Mouse (Mus musculus): ENCODE results near the gene Ppat.
"Not testable (repeated sequence)": the region's sequence is repeated elsewhere in the genome, so short reads cannot be mapped to it uniquely, and the experiment has no call there.

Ppat gene

DNA sequence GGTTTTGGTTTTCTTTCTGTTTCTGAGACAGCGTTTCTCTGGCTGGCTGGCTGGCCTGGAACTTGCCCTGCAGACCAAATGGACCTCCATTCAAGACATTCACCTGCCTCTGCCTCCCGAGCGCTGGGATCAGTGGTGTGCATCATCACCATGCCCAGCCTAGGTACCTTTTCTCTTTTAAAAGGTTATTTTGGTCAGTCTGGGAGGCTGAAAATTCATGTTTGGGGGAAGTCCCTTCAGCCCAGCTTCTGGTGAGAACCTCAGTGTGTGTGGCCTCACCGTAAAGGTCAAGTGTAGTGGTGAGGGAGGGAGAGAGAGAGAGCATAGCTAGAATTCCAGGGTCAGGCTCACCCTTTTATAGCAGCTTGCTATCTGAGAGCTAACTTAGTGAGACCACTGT lies 3.6 kb downstream of the Ppat start:
- DNase-seq (ENCODE audit: low spot score in 2 of 2): no peak

DNA sequence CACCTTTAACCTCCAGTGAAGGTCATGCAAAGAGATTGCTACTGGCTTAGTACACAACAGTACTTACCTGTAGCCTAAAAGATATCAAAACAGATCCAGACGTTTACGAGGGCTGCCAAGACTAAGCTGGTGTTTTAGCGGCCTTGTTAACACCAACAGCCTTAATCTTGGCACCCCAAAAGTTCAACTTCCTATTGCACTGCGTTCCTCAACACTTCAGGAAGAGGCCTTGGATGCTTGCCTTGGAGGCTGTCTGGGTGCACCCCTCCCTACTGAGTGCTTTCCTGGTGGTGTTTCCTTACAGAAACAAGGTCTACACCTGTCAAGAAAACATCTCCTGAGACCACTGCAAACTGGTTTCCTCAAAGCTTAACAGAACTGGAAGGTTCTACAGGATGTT lies 4.2 kb downstream of the Ppat start:
- DNase-seq (ENCODE audit: low spot score in 2 of 2): no peak

DNA sequence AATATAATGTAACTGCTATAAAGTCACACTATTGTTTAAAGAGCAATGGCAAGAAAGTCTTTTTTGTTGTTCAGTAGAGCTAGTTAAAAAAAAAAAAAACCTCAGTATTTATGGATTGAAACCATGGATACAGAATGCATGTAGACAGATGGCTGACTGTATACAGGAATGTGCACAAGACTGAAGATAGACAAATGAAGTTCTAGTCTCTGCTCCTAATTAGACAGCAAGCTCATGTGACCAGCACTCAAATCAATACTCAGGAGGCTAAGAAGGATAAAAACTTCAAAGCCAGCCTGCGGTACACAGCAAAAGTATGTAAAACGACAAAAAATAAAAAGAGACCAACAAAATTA lies 5.7 kb downstream of the Ppat start:
- no peak for DNase-seq (ENCODE audit: low spot score in 2 of 2)

DNA sequence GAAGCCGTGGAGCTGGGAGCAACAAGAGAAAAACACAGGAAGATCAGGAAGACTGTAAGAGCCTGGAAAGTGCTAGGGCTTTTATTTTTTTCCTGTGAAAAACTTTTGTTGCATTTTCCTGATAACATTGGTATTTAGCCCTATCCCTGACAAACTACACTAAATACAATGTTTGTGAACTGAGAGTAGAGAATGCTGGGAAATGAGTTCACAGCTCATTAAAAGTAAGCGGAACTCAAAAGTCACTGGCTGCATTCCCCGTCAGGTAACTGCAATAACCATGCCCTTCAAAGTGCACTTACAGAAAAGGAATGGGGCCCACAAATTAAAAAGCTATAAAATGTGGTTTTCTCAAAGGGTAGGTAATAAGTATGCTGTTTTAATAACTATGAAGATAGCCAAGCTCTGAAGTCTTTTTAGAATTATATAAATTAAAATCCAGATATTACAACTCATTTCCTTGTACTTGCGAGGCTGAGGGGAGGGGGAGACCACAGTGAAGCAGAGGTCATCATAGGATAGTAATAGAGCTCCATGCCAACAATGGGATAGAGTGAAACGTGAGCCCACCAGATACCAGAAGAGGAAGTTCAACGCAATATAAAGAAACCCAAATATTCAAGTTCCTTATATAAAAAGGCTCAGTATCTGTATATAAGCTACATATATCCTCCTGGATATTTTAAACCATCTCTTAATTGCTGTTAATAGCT lies 6.3 kb downstream of the Ppat start:
- no peak for DNase-seq (ENCODE audit: low spot score in 2 of 2)

DNA sequence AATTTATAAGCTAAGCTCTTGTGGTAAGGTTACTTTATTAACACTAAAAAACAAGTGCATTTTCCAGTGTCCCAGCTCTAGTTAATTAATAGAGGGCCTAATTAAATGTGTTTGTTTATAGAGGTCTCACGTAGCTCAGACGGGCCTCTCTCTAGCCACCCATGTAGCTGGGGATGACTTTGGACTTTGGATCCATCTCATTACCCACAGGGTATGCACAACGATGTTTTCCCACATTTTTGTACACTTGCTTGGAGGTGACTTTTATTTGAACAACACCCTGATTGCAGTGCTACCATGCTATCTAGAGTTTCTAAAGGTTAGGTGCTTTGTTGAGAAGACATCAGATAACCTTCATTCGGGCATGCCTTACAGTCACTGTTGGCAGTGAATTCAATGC lies 8.9 kb downstream of the Ppat start:
- no peak for DNase-seq (ENCODE audit: low spot score in 2 of 2)

DNA sequence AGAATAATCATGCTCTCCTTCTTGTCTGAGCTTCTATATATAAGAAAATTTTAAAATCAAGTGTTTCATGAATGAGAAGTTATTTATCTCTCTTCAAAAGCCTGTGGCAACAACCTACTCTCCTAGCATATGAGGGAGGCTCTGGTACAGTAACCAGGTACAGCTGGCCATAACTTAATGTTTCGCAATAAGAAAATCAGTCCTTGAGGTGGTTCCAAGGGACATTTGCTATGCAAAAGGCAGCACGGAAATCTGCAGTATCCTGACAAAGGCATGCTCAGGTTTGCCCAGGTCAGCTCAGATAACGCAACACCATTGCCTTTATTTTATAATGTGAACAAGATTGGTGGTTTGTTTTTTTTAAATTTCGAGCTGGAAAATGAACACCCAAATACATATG lies 9.4 kb downstream of the Ppat start:
- DNase-seq (ENCODE audit: low spot score in 2 of 2): no peak

DNA sequence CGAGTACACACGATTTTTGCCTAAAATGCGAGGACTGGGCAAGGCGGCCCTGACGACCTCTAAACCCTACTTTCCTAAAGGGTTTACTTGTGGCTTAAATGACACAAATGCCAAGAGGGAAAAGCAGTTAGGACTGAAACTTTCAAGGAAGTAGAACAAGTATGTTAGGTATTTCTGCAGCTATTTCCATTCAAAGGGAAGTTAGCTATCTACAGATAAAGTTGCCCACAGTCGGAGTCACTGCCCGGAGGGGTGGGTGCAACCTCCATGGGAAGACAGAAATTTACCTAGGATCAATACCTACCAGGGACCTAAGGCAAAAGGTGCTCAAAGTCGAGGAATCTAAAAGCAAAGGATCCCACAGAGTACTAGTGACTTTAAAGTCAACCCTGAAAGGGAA lies 11.7 kb downstream of the Ppat start:
- DNase-seq (ENCODE audit: low spot score in 2 of 2): no peak

DNA sequence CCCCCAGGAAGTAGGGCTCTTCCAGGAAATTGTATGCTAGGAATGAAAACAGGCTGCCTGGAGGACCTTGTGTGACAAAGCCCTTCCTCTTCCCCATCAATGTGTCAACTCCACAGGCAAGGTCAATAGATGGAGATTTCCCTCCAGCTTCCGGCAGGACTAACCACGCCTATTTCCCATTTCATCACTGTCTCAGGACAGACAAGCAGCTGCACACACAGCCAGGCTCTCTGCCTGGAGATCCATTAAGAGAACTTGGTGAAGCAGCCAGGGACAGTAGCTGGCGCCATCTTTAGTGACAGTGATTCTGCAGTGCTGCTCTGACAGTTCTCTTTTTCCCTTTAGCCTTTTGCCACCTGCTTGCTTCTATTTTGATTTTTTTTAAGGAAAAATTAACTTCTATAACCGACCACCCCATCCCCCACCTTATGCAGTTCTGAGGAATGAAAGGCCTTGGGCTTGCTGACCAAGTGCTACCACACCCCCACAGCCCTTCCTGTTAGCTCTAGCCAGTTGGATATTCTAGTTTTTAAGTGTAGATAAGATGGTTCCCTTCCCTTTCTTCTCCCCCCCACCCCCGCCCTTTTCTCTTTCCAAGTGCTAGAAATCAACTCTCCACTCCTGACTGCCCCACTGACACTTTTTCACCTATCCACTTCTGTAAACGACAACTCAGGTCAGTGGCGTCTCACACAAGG lies 22.0 kb downstream of the Ppat start:
- DNase-seq (ENCODE audit: low spot score in 2 of 2): no peak

DNA sequence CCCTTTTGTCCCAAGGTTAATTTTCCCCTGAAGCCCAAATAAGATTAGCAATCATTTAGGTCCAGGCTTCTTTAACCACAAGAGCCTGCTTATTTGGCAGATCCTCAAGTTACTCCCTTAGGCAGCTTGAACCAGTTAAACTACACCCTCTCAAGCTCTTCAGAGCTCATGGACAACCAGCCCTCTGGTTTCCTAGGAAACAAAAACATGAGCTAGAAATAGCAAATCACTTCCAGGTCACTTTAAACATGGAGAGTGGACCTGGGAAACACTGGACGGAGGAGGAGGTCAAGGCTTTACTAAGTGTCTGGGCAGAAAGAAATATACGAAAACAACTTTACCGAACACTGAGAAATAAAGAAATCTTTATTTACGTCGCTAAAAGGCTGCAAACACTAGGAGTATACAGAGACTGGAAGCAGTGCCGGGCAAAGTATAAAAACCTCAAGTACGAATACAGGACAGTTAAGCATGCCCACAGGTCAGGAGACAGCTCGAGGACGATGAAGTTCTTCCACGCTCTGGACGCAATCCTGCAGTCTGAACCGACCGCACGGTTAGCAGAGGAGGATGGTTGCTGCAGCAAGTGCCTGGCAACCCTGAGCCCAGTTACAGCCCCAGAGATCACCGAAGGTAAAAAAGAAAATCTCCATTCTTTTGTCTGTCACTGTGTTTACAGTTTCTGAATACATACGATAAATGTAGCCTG lies 23.1 kb downstream of the Ppat start:
- no peak for DNase-seq (ENCODE audit: low spot score in 2 of 2)

DNA sequence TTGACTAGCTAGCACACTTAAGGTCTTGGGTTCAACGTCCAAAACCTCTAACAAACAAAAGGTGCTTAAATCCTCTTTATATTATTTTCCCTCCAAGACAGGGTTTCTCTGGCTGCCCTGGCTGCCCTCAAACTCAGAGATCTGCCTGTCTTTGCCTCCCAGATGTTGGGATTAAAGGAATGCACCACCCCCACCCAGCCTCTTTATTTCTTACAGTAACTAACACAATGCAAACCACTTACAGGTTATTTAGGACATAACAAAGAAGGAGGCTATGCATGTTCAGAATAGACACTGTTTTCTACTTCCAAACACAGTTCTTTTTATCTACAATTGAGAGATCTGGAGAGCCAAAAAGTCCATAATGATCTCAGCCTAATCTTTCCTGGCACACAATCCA lies 27.1 kb downstream of the Ppat start:
- no peak for DNase-seq (ENCODE audit: low spot score in 2 of 2)

DNA sequence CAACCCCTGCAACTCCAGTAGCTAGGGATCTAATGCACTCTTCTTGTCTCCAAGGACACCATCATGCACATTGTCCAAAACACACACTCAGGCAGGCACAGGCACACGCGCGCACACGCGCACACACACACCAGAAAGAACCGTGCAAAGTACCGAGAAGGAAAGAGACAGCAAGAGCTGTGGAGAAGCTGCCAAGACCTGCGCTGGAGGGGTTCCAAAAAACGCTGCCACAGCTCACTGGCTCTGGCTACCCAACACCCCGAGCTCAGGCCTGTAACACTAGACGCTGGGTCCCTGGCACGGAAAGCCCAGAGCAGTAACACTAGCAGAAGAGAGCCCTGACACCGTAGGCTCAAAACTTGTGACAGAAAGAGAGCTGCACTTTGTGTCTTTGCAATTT lies 27.9 kb downstream of the Ppat start:
- DNase-seq (ENCODE audit: low spot score in 2 of 2): no peak

DNA sequence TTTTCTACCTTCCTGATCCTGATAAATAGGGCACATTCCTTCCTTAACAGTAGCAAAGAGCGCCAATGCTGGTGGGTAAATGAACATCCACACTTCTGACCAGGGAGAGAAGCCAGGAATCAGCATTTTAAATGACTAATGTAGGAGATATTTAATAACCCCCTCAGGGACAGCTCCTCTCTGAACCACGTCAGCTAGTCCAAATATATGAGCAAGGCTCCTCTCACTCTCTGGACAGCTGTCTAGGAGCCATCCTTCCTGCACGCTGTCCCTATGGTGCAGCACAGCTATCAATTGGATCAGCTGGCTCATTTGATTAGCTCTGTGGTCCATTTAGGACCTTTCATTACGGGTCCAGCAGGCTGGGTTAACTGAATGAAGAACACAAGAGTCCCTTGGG lies 28.5 kb downstream of the Ppat start:
- DNase-seq (ENCODE audit: low spot score in 2 of 2): no peak

DNA sequence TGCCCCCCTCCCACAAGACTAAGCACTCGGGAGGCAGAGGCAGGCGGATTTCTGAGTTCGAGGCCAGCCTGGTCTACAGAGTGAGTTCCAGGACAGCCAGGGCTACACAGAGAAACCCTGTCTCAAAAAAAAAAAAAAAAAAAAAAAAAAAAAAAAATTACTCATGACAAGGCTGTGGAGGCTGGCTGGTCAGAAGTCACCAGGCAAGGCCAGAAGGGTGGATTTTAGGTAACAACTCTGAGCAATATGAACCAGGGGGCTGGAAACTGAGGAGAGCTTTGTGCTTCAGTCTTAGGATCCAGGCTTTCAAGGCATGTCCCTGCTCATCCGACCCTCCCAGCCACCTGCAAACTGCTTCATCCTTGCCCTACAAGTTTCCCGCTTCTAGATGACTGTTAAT lies 38.9 kb downstream of the Ppat start:
- DNase-seq (ENCODE audit: low spot score in 2 of 2): not testable (repeated sequence)

DNA sequence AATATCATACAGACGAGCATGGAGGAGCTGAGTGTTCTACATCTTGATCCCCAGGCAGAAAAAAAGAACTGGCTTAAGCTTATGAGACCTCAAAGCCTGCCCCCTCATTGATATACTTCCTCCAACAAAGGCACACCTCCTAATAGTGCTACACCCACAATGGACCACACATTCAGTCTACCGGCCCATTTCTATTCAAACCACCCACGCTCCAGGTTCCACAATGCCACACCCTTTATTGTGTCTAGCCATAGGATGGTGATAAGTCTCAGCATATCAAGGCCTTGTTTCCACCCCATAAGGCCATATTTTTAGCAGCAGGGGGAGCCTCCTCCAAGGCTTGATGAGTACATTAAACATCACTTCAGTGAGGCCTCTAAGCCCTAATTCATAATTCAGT lies 40.6 kb downstream of the Ppat start:
- DNase-seq (ENCODE audit: low spot score in 2 of 2): no peak

DNA sequence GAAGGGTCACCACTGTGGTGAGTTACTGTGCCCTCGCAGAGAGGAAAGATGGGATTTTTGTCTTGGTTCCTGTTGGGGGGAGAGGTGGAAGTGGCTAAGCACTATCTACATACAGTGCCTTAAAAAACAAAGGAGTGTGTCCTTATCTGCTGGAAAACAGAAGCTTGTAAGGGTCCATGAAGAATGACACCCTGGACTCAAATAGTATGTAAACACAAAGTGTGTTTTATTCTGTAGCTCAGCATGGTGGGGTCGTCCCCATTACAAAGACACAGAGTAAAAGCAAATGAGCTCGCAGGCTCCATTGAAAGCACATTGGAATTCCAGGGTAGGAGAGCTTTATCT lies 45.3 kb downstream of the Ppat start:
- DNase-seq (ENCODE audit: low spot score in 2 of 2): no peak

DNA sequence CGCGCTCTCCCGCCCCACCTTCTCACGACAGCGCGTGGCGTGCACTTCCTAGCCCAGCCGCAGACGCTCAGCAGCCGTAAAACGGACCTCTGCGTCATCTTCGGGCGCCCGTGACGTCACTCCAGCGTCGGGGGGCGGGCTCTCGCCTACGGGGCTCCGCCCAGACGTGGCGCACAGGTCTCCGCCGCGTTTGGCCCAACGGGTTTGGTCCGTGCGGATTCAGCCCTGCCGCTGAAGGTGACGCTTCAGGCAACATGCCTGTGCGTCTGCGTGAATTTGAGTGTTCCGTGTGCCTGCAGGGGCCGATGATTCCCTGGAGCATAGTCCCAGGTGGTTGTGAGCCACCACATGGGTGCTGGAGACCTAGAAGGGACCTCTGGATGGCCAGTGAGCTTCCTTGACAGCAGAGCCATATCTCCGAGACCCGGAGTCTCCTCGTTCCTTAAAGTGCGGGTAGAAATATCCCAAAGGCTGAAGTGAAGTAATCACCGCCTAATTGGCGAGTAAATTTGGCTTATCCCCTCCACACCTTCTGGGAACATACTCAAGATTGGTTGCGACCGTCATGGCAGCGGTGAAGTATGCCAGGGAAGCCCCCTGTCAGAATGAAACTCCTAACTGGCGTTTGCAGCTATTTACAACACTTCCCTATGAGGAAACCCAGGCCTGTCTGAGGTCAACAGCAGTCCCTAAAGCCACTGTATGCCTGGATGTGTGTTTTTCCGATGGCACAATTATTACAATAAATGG lies 45.8 kb downstream of the Ppat start, which contains the start of gene Aasdh:
Gene Aasdh, minus strand, starts transcription at position 110 of the 750 bp plus-strand sequence.
- DNase-seq (ENCODE audit: low spot score in 2 of 2): peak; percentile 96 to 99

DNA sequence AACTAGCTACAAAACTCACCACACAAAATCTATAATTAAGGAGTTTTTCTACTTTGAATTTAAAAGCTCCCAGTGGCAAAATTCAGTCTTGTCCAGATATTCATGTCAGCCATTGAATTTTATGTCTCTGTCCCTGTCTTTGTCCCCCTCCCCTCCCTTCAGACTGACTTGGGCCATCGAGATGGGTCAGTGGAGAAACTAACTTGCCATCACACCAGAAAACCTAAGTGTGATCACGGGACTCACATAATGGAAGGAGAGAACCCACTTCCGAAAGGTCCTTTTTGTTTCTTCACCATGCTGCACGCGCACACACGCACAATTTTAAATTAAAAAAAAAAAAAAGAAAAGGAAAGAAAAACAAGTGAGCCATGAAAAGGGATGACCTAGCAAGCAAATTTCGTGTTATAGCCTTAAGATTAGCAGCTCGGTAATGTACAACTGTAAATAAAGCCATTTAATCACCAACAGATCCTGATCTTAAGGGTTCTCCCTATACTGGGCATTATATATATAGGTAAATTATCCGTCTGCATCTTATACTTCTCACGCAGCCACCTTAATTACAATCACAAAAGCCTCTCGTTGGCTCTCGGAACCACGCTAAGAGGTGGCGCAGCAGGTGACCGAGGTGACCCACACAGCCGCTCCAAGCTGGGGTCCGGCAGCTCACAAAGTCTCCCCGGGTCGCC lies 46.5 kb downstream of the Ppat start:
- DNase-seq (ENCODE audit: low spot score in 2 of 2): no peak

DNA sequence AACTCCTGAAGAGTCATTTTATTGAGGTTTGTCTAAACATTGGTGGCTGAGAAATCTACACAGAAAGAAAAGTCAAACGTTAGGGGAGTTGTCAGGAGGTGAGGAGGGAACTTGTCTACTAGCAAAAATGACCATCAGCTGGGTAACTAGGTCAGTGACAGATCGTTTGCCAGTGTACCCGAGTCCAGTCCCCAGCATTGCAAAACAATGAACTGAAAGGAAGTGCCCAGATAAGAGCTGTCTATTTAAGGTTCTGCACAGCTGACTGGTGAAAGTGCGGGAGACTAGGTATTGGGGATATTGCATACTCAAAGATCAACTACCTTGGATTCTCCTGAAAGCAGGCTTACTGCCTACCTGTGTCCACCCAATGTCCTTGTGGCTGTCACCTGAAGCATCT lies 49.2 kb downstream of the Ppat start:
- no peak for DNase-seq (ENCODE audit: low spot score in 2 of 2)

DNA sequence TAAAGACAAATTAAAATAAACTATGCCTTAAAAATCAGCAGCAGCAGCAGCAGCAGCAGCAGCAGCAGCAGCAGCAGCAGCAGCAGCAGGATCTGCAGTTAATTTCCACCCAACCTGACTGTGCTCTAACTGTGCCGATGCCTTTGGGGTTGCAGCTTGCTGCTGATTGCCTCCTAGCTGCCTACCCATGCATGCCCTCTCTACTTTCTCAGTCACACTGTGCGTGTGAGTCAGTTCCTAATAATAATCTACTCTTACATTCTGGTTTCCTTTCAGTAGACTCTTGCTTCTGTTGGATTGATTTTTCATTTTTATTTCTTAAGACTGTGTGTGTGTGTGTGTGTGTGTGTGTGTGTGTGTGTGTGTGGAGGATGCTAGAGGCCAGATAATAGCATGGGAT lies 58.3 kb downstream of the Ppat start:
- DNase-seq (ENCODE audit: low spot score in 2 of 2): no peak

DNA sequence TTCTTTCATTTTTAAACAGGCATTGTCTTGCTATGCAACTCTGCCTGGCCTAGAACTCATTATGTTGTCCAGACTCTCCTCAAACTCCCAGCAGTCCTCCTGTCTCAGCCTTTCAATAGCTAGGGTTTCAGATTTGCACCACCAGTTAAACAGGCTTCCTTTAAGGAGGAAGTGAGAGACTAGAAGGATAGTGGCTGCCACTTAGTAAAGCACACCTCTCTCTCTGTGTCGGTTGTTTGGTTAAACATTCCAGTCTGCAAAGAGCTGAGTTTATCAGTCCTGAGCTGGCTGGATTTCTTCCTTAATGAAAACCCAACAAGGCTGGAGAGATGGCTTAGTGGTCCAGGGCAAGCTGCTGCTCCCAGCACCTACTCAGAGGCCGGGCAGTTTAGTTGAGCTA lies 58.8 kb downstream of the Ppat start:
- no peak for DNase-seq (ENCODE audit: low spot score in 2 of 2)

DNA sequence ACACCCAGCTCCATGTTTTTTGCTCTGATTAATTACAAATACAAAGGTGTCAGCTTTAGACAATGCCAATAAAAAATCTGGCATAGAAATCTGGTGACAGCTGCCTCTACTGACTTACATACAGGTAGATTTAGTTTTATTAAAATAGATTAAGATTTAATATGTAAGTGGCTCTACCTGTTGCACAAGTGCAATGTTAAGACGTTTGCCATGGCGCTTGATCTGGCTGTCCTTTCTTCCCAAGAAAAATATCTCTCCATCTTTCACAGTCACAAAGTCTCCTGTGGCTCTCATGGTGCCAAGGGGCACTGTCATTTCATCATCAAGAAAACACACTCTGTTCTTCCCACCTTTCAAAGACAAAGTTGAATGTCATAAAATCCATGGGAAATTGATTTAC lies 64.4 kb downstream of the Ppat start:
- no peak for DNase-seq (ENCODE audit: low spot score in 2 of 2)

DNA sequence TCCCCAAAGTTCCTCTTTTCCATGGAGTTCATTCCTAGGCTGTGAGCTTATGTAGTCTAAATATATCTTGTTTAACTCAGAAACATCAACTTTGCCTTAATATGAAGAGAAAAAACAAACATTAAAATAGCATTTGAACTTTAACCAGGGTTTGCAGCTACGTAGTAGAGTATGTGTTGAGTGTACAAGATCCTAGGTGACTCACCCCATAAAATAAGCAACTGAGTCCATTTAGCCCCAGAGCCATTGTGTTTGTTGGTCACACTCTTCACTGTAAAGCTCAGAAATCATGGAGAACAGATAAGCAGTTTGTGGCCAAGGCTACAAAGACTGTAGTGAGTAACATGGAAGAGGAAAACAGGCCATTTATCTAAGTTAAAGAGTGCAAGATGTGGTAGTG lies 67.3 kb downstream of the Ppat start:
- DNase-seq (ENCODE audit: low spot score in 2 of 2): no peak
